Mouse (Mus musculus): ENCODE data around the gene Ntn5. TPM values are rescaled to one million over a fixed set of nuclear protein-coding genes. Genes with fewer than 3 reads are reported as not detected.
A peak's percentile ranks its signal among the peaks of the same experiment; 100 is the strongest.

Ntn5 gene
- polyA plus RNA-seq, 1 experiment: 0.85 TPM

GRCm38 (mm10) chr7:45697894-45698293 lies 14.1 kb downstream of the Ntn5 start:
- no peak for DNase-seq (ENCODE audit: low read depth)

GRCm38 (mm10) chr7:45699523-45700141 lies 15.8 kb downstream of the Ntn5 start, which contains the start of gene Car11:
Gene Car11 (plus strand): TSS chr7:45699843.
- DNase-seq (ENCODE audit: low read depth): no peak

- no peak for DNase-seq (ENCODE audit: low read depth)
Measured at GRCm38 (mm10) chr7:45700301-45701015, 16.6 kb downstream of the Ntn5 start.

GRCm38 (mm10) chr7:45701072-45701471 lies 17.2 kb downstream of the Ntn5 start:
- DNase-seq (ENCODE audit: low read depth): no peak

- no peak for DNase-seq (ENCODE audit: low read depth)
Measured at GRCm38 (mm10) chr7:45701607-45702006, 17.8 kb downstream of the Ntn5 start.

GRCm38 (mm10) chr7:45702316-45702715 lies 18.5 kb downstream of the Ntn5 start:
- DNase-seq (ENCODE audit: low read depth): no peak

- no peak for DNase-seq (ENCODE audit: low read depth)
Measured at GRCm38 (mm10) chr7:45702809-45703520, 19.1 kb downstream of the Ntn5 start.

- DNase-seq (ENCODE audit: low read depth): no peak
Measured at GRCm38 (mm10) chr7:45703521-45704033, 19.8 kb downstream of the Ntn5 start.

- no peak for DNase-seq (ENCODE audit: low read depth)
Measured at GRCm38 (mm10) chr7:45704046-45704559, 20.3 kb downstream of the Ntn5 start.

GRCm38 (mm10) chr7:45704730-45705442 lies 21.1 kb downstream of the Ntn5 start, which contains the start of gene Dbp:
Gene Dbp (plus strand): TSS chr7:45705088.
- DNase-seq (ENCODE audit: low read depth): peak; percentile 93

- DNase-seq (ENCODE audit: low read depth): no peak
Measured at GRCm38 (mm10) chr7:45705443-45705864, 21.6 kb downstream of the Ntn5 start.

GRCm38 (mm10) chr7:45705873-45706281 lies 22.1 kb downstream of the Ntn5 start:
- DNase-seq (ENCODE audit: low read depth): no peak

- no peak for DNase-seq (ENCODE audit: low read depth)
Measured at GRCm38 (mm10) chr7:45706721-45707241, 23.0 kb downstream of the Ntn5 start.

- DNase-seq (ENCODE audit: low read depth): no peak
Measured at GRCm38 (mm10) chr7:45707375-45707967, 23.6 kb downstream of the Ntn5 start.

GRCm38 (mm10) chr7:45708221-45708761 lies 24.5 kb downstream of the Ntn5 start:
- no peak for DNase-seq (ENCODE audit: low read depth)

GRCm38 (mm10) chr7:45709036-45709435 lies 25.2 kb downstream of the Ntn5 start:
- DNase-seq (ENCODE audit: low read depth): no peak

- no peak for DNase-seq (ENCODE audit: low read depth)
Measured at GRCm38 (mm10) chr7:45709677-45710355, 26.0 kb downstream of the Ntn5 start.

- DNase-seq (ENCODE audit: low read depth): no peak
Measured at GRCm38 (mm10) chr7:45710477-45711191, 26.8 kb downstream of the Ntn5 start.

GRCm38 (mm10) chr7:45711316-45712021 lies 27.6 kb downstream of the Ntn5 start:
- DNase-seq (ENCODE audit: low read depth): no peak

Data from gonadal fat pad, adult 2 months (tissue).